Mouse (Mus musculus) embryonic facial prominence, embryonic 12.5 days (tissue): ENCODE data around the gene Acsbg2. TPM values are rescaled to one million over a fixed set of nuclear protein-coding genes. Genes with fewer than 3 reads are reported as not detected.

Experiments used
- ATAC-seq: fragments of 200-750 bp; cut with Nextera tagmentation; 2 replicates; pipeline ENCODE4 v1.8.0; 2017; ENCODE audit not compliant: insufficient number of reproducible peaks, insufficient read depth, low FRiP score, low TSS enrichment
- H3K27ac ChIP-seq: fragments of 300-500 bp; sonication (generic); 2 replicates; pipeline ENCODE4 v1.5.1; 2016; ENCODE audit warnings: mild to moderate bottlenecking
- H3K27me3 ChIP-seq: fragments of 300-500 bp; sonication (generic); 2 replicates; pipeline ENCODE4 v1.6.1; 2016; ENCODE audit warnings: mild to moderate bottlenecking, moderate library complexity
- H3K36me3 ChIP-seq: fragments of 300-500 bp; sonication (generic); 2 replicates; pipeline ENCODE4 v1.6.1; 2016; ENCODE audit warnings: mild to moderate bottlenecking
- H3K4me1 ChIP-seq: fragments of 300-500 bp; sonication (generic); 2 replicates; pipeline ENCODE4 v1.6.1; 2016
- H3K4me2 ChIP-seq: fragments of 300-500 bp; sonication (generic); replicated peaks from 2 replicates; pipeline ENCODE4 v1.6.1; 2016; ENCODE audit warnings: mild to moderate bottlenecking, moderate library complexity
- H3K4me3 ChIP-seq: fragments of 300-500 bp; sonication (generic); 2 replicates; pipeline ENCODE4 v1.5.1; 2016; ENCODE audit warnings: mild to moderate bottlenecking
- H3K9ac ChIP-seq: fragments of 300-500 bp; sonication (generic); 2 replicates; pipeline ENCODE4 v1.6.1; 2016; ENCODE audit warnings: mild to moderate bottlenecking, moderate library complexity
- H3K9me3 ChIP-seq: fragments of 300-500 bp; sonication (generic); 2 replicates; pipeline ENCODE4 v1.6.1; 2016; ENCODE audit warnings: mild to moderate bottlenecking, moderate library complexity
- WGBS: fragments of 180-500 bp; shearing (Covaris S2); methylation state at CpG from one replicate; pipeline ENCODE4 v1.1.7; 2016; 5-methylcytosine and 5-hydroxymethylcytosine counted together
- polyA plus RNA-seq: library from polyadenylated mRNA; unstranded; fragments of >200 nt; fragmentation: Nextera tagmentation; extraction: Ambion mirVana; gene quantifications from 2 replicates; pipeline ENCODE4 v1.2.1, GENCODE M21; 2016

Gene Acsbg2
- polyA plus RNA-seq, 1 experiment from 2014 or later = not detected

DNA sequence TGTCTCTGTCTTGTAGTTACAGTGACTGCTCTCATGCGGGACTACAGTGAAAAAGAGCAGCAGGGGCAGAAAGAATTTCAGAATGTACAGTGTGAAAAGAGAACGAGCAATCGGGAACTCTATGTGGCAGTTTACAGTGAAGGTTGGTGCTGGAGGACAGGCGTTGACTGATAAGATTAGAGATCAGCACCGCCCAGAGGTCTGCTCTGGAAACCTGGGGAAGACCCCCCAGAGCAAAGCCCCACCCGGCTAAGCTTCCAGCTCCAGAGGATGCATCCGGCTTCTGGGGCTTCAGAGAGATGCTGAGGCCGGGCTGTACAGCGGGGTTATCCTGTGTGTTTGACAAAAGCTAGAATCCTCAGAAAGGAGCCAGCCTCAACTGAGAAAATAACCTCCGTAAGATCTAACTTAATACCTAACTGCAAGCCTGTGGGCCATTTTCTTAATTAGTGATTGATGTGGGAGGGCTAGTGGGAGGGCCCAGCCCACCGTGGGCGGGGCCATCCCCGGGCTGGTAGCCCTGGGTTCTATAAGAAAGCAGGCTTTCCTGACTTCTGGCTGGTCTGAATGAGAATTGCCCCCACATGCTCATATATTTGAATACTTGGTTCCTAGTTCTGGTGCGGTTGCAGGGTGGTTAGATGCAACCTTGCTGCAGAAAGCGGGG, 3.8 kb downstream of the Acsbg2 start:
- Histone ChIP-seq H3K4me2 (no peak overlapping the region), H3K4me3 (no peak overlapping the region), H3K27me3 (no peaks in the 10 kb centered on the region), H3K36me3 (no peaks in the 10 kb centered on the region), H3K27ac (no peak overlapping the region), H3K9ac (no peak overlapping the region), H3K9me3 (0 out of 2 replicates have a peak, but pooled peaks cover 6% of the 10 kb centered on the region), H3K4me1 (no peaks in the 10 kb centered on the region)
- 72% methylated on average over 15 of the region's 15 CpGs for WGBS
- no peak for ATAC-seq

GRCm38 (mm10) chr17:56869481-56869977, 4.7 kb downstream of the Acsbg2 start:
- Histone ChIP-seq H3K9ac (no peak overlapping the region), H3K9me3 (0 out of 2 replicates have a peak, but pooled peaks cover 6% of the 10 kb centered on the region), H3K27me3 (no peaks in the 10 kb centered on the region), H3K4me2 (no peak overlapping the region), H3K36me3 (no peaks in the 10 kb centered on the region), H3K27ac (no peak overlapping the region), H3K4me1 (no peaks in the 10 kb centered on the region), H3K4me3 (no peak overlapping the region)
- no peak for ATAC-seq
- 50% methylated on average over 9 of the region's 9 CpGs for WGBS

- Histone ChIP-seq H3K9ac (no peak overlapping the region), H3K4me1 (no peaks in the 10 kb centered on the region), H3K36me3 (no peaks in the 10 kb centered on the region), H3K9me3 (0 out of 2 replicates have a peak, but pooled peaks cover 6% of the 10 kb centered on the region), H3K27me3 (no peaks in the 10 kb centered on the region), H3K4me2 (no peak overlapping the region), H3K4me3 (no peak overlapping the region), H3K27ac (no peak overlapping the region)
- no peak for ATAC-seq
- 68% methylated on average over 7 of the region's 7 CpGs for WGBS
Measured at GRCm38 (mm10) chr17:56866071-56866470, 8.2 kb downstream of the Acsbg2 start.

DNA sequence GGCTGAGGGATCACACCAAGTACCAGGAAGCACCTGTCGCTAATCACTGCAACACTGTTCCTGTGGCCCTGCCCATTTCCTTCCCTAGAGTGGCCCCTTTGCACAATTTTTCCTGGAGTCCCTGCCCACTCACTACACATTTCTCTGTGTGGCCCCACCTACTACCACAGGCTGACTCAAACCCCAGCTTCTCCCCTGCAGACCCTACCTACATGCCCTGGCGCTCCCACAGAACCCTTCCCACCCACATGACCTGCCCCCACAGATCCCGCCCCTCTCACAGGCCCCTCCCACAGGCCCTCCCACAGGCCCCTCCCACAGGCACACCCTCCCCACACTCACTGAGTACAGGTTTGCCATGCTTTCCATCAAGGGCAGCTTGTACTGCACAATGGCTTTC, 13.1 kb downstream of the Acsbg2 start:
- 49% methylated on average over 3 of the region's 3 CpGs for WGBS
- H3K4me1 ChIP-seq = no peaks in the 10 kb centered on the region
- H3K4me2 ChIP-seq = no peak overlapping the region
- no peak overlapping the region for H3K4me3 ChIP-seq
- H3K27ac ChIP-seq = no peak overlapping the region
- no peaks in the 10 kb centered on the region for H3K9me3 ChIP-seq
- no peak for ATAC-seq
- no peaks in the 10 kb centered on the region for H3K27me3 ChIP-seq
- H3K36me3 ChIP-seq = no peaks in the 10 kb centered on the region
- no peak overlapping the region for H3K9ac ChIP-seq

DNA sequence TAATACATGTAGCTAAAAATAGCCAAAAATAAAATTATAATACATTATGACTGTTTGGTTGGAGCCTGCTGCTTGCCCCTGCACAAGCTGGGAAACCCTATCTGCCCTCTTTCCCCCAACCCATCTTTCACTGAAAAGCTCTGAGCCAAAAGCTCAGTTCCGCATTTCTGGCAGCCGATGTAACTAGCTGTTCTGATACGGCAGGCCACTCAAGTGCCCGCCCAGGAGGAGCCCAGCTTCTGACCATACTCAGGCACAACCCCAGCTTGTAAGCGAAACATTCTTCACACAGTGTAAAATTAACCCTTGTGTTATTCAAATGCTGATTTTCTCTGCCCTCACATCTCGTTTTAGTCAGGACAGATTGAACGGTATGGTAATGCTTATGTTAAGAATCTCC, 15.3 kb downstream of the Acsbg2 start:
- Histone ChIP-seq H3K4me3 (no peak overlapping the region), H3K27me3 (no peaks in the 10 kb centered on the region), H3K4me2 (no peak overlapping the region), H3K4me1 (no peaks in the 10 kb centered on the region), H3K27ac (no peak overlapping the region), H3K9me3 (no peaks in the 10 kb centered on the region), H3K36me3 (no peaks in the 10 kb centered on the region), H3K9ac (no peak overlapping the region)
- no peak for ATAC-seq
- 51% methylated on average over 7 of the region's 7 CpGs for WGBS

DNA sequence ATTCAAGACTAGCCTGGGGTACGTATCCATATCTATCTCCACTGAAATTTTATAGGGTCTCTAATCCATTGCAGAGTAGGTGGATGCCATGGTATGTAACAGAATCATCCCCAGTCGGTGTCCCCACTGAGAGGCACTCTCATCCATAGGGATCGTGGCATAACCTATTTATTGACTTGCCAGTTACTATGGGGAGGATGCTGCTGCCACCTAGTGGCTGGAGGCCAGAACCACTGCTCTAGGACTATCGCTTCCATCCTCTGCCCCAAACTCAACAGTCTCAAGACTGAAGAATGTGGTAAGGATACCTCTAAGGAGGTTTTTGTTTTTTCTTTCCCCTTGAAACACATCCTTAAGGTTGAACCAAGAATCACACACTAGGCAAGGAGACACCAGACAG, 16.0 kb downstream of the Acsbg2 start:
- no peak overlapping the region for H3K27ac ChIP-seq
- no peak overlapping the region for H3K4me3 ChIP-seq
- H3K36me3 ChIP-seq = no peaks in the 10 kb centered on the region
- H3K9ac ChIP-seq = no peak overlapping the region
- no peak for ATAC-seq
- 62% methylated on average over 4 of the region's 4 CpGs for WGBS
- no peak overlapping the region for H3K4me2 ChIP-seq
- no peaks in the 10 kb centered on the region for H3K27me3 ChIP-seq
- H3K4me1 ChIP-seq = no peaks in the 10 kb centered on the region
- no peaks in the 10 kb centered on the region for H3K9me3 ChIP-seq

- Histone ChIP-seq H3K27me3 (no peaks in the 10 kb centered on the region), H3K9me3 (no peaks in the 10 kb centered on the region), H3K4me2 (no peak overlapping the region), H3K4me3 (no peak overlapping the region), H3K36me3 (no peaks in the 10 kb centered on the region), H3K27ac (no peak overlapping the region), H3K9ac (no peak overlapping the region), H3K4me1 (no peaks in the 10 kb centered on the region)
- ATAC-seq = no peak
- WGBS = 80% methylated on average over 3 of the region's 3 CpGs
Measured at GRCm38 (mm10) chr17:56855421-56855820, 18.8 kb downstream of the Acsbg2 start.

GRCm38 (mm10) chr17:56851167-56851566, 23.1 kb downstream of the Acsbg2 start:
- H3K27me3 ChIP-seq = no peaks in the 10 kb centered on the region
- H3K9ac ChIP-seq = no peak overlapping the region
- no peak overlapping the region for H3K27ac ChIP-seq
- 82% methylated on average over 3 of the region's 3 CpGs for WGBS
- H3K4me2 ChIP-seq = no peak overlapping the region
- no peaks in the 10 kb centered on the region for H3K36me3 ChIP-seq
- no peak overlapping the region for H3K4me3 ChIP-seq
- no peak for ATAC-seq
- H3K9me3 ChIP-seq = no peaks in the 10 kb centered on the region
- no peaks in the 10 kb centered on the region for H3K4me1 ChIP-seq

DNA sequence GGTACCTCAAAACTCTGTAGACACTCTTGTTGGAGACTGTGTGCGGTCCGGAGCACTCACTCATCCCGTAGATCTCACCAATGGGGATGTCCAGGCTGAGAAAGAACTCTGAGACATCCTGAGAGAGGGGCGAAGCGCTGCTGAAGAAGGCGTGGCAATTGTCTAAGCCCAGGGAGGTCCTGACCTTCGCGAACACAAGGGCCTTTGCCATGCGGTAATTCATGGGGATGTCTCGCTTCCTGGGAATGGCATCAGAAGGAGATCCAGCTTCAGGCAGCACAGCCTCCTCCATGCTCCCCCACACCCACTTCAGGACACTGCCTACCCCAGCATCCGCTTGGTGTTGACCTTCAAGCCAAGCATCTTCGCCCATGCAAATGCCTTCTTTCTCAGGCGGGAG, 24.5 kb downstream of the Acsbg2 start:
- Histone ChIP-seq H3K4me3 (no peak overlapping the region), H3K9me3 (no peaks in the 10 kb centered on the region), H3K4me2 (no peak overlapping the region), H3K9ac (no peak overlapping the region), H3K27ac (no peak overlapping the region), H3K4me1 (no peaks in the 10 kb centered on the region), H3K36me3 (no peaks in the 10 kb centered on the region), H3K27me3 (no peaks in the 10 kb centered on the region)
- ATAC-seq = no peak
- WGBS = 84% methylated on average over 13 of the region's 13 CpGs

DNA sequence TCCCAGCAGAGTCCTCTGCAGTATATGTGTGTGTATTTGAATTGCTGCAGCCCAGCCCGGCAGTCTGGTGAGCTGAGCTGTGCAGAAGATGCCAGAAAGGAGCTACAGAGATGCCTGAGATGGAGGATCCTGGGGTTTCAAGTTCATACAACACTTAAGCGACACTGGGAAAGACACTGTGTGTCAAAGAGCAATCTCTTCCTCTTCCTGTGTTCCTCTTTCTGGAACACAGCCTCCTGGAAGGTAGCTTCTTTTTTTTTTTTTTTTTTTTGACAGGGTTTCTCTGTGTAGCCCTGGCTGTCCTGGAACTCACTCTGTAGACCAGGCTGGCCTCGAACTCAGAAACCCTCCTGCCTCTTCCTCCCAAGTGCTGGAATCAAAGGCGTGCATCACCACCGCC, 25.5 kb downstream of the Acsbg2 start:
- no peaks in the 10 kb centered on the region for H3K9me3 ChIP-seq
- no peak overlapping the region for H3K27ac ChIP-seq
- no peak overlapping the region for H3K4me3 ChIP-seq
- H3K4me2 ChIP-seq = no peak overlapping the region
- no peaks in the 10 kb centered on the region for H3K36me3 ChIP-seq
- no peak overlapping the region for H3K9ac ChIP-seq
- no peaks in the 10 kb centered on the region for H3K27me3 ChIP-seq
- no peak for ATAC-seq
- WGBS = 80% methylated on average over 5 of the region's 5 CpGs
- H3K4me1 ChIP-seq = no peaks in the 10 kb centered on the region

DNA sequence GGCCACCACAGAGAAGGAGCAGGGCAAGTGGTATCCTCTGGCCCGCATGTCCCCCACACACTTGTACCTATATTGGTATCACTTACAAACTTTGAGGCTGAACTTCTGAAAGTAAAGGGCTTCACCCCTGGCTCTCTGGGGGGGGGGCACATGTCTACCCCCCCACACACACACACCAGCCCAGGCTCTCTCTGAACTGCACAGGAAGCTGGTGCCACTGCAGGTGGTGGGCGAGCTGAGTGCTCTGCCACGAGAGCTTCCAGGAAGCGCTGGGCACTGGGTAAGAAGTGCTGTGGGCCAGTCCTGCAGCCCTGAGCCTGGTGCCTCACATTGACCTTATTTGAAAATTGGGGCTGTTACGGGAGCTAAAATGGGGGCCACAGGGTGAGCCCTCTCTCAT, 30.6 kb downstream of the Acsbg2 start:
- 76% methylated on average over 5 of the region's 5 CpGs for WGBS
- no peak overlapping the region for H3K4me2 ChIP-seq
- H3K9me3 ChIP-seq = no peaks in the 10 kb centered on the region
- no peak overlapping the region for H3K27ac ChIP-seq
- ATAC-seq = no peak
- no peak overlapping the region for H3K4me3 ChIP-seq
- H3K27me3 ChIP-seq = no peaks in the 10 kb centered on the region
- H3K4me1 ChIP-seq = no peaks in the 10 kb centered on the region
- H3K36me3 ChIP-seq = no peaks in the 10 kb centered on the region
- H3K9ac ChIP-seq = no peak overlapping the region

GRCm38 (mm10) chr17:56842173-56842572, 32.1 kb downstream of the Acsbg2 start:
- Histone ChIP-seq H3K9ac (no peak overlapping the region), H3K9me3 (no peaks in the 10 kb centered on the region), H3K4me1 (no peaks in the 10 kb centered on the region), H3K27me3 (no peaks in the 10 kb centered on the region), H3K36me3 (no peaks in the 10 kb centered on the region), H3K27ac (no peak overlapping the region), H3K4me3 (no peak overlapping the region), H3K4me2 (no peak overlapping the region)
- 85% methylated on average over 5 of the region's 5 CpGs for WGBS
- ATAC-seq = no peak
